In the genomic region with DNA sequence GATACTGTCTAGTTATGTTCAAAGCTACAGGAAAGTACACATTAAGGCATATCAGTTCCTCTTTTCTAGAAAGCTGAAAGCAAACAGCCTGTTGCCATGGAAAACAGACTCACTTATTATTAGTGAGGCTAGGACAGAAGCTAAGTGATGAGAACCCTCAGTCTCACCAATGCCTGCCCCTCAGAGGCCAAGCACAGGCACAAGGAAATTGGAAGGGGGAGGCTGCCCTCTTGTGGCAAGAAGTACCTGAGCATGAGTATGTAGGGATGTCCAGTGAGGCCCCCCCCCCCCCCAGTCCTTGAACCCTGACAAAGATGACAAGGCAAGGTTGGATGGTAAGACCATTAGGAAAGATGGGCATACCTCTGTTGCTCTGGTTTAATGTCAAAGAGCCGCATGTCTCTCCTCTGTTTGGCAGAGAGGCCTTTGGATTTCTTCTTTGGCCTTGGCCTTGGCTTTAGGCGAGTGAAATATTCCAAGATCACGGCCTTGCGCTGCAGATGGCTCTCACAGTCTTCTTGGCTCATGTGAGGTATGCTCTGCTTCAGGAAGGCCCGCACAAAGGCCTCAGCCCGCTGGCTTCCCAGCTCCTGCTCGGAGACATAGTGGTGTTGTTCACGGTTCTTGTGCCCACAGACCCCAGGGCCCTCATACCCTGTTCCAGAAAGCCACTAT, we compare ENCODE assay signal across 8 mouse cellular contexts. TPM values are rescaled to one million over a fixed set of nuclear protein-coding genes. Genes with fewer than 3 reads are reported as not detected.
DNase-seq lines count a peak whose midpoint lies in the region; ATAC-seq lines count a peak whose summit lies in the region.

No protein-coding gene starts in this region.

- H3K36me3 ChIP-seq in hindbrain, embryonic 14.5 days (replicated peaks; ENCODE audit: control insufficient read depth, insufficient read depth), result peaks cover 55% of the 10 kb centered on the region
- H3K36me3 ChIP-seq in hindbrain, embryonic 12.5 days, result peaks cover 64% of the 10 kb centered on the region
- H3K36me3 ChIP-seq in intestine, embryonic 16.5 days (ENCODE audit: control insufficient read depth, insufficient read depth, low read length), result peaks cover 9% of the 10 kb centered on the region

- H3K4me3 ChIP-seq in hindbrain, embryonic 14.5 days (replicated peaks; ENCODE audit: low read length), result no peak overlapping the region
- no peak overlapping the region for H3K4me3 ChIP-seq in hindbrain, embryonic 12.5 days
- no peak overlapping the region for H3K4me3 ChIP-seq in intestine, embryonic 16.5 days (ENCODE audit: low read length)

- no peak overlapping the region for H3K4me2 ChIP-seq in hindbrain, embryonic 14.5 days (replicated peaks)
- H3K4me2 ChIP-seq in hindbrain, embryonic 12.5 days (replicated peaks), result no peak overlapping the region
- H3K4me2 ChIP-seq in intestine, embryonic 16.5 days (ENCODE audit: low read depth, low read length), result no peak overlapping the region

- H3K27ac ChIP-seq in hindbrain, embryonic 14.5 days, result no peak overlapping the region
- H3K27ac ChIP-seq in hindbrain, embryonic 12.5 days, result no peak overlapping the region
- no peak overlapping the region for H3K27ac ChIP-seq in intestine, embryonic 16.5 days (ENCODE audit: low read length)

- H3K9me3 ChIP-seq in hindbrain, embryonic 14.5 days (ENCODE audit: control insufficient read depth, low read length), result no peaks in the 10 kb centered on the region
- no peaks in the 10 kb centered on the region for H3K9me3 ChIP-seq in hindbrain, embryonic 12.5 days (replicated peaks)
- no peaks in the 10 kb centered on the region for H3K9me3 ChIP-seq in intestine, embryonic 16.5 days (ENCODE audit: control insufficient read depth, low read length)

- no peak overlapping the region for H3K9ac ChIP-seq in hindbrain, embryonic 14.5 days
- H3K9ac ChIP-seq in hindbrain, embryonic 12.5 days, result no peak overlapping the region
- H3K9ac ChIP-seq in intestine, embryonic 16.5 days (ENCODE audit: low read depth, low read length), result no peak overlapping the region

- WGBS in hindbrain, embryonic 14.5 days, result 96% methylated on average over 8 of the region's 8 CpGs
- WGBS in hindbrain, embryonic 12.5 days, result 93% methylated on average over 8 of the region's 8 CpGs
- 84% methylated on average over 8 of the region's 8 CpGs for WGBS in intestine, embryonic 16.5 days

- no peaks in the 10 kb centered on the region for H3K27me3 ChIP-seq in hindbrain, embryonic 14.5 days (ENCODE audit: control insufficient read depth, insufficient read depth, low read length)
- H3K27me3 ChIP-seq in hindbrain, embryonic 12.5 days, result no peaks in the 10 kb centered on the region
- H3K27me3 ChIP-seq in intestine, embryonic 16.5 days (replicated peaks; ENCODE audit: control insufficient read depth, insufficient read depth, low read length), result no peaks in the 10 kb centered on the region

- peak; percentile 44 for DNase-seq in hindbrain, embryonic 14.5 days (ENCODE audit: low spot score)
- peak; percentile 53 for DNase-seq in A20 (ENCODE audit: low read depth, low spot score)
- DNase-seq in adrenal gland, adult (ENCODE audit: inconsistent age in 2 of 2, low spot score in 1 of 2), result peak; percentile 76 to 92
- DNase-seq in embryo, embryonic 10 days (ENCODE audit: low spot score), result peak; percentile 75
- peak; percentile 36 to 44 for DNase-seq in lung, postnatal 4 days
- peak; percentile 18 for DNase-seq in testis, postnatal 14 days (ENCODE audit: low spot score)

- H3K4me1 ChIP-seq in hindbrain, embryonic 14.5 days (replicated peaks; ENCODE audit: control insufficient read depth, insufficient read depth, low read length), result peaks cover 16% of the 10 kb centered on the region
- peaks cover 12% of the 10 kb centered on the region for H3K4me1 ChIP-seq in hindbrain, embryonic 12.5 days
- peaks cover 10% of the 10 kb centered on the region for H3K4me1 ChIP-seq in intestine, embryonic 16.5 days (ENCODE audit: control insufficient read depth, insufficient read depth, low read length)

- no peak for ATAC-seq in hindbrain, embryonic 14.5 days (ENCODE audit: low FRiP score)
- no peak for ATAC-seq in hindbrain, embryonic 12.5 days (ENCODE audit: low FRiP score)
- ATAC-seq in intestine, embryonic 16.5 days, result 0 out of 2 replicates have a peak, but pooled peaks have one; percentile 41

RNA-seq across cellular contexts. Expression of gene Pop4, which starts 4.1 kb away (rescaled TPM):
- polyA plus RNA-seq in hindbrain, embryonic 14.5 days (2014; fragmentation: Nextera tagmentation; extraction: Ambion mirVana), result 77.8 and 81.9 TPM in 2 replicates
- 79.8 and 80.1 TPM in 2 replicates for polyA plus RNA-seq in hindbrain, embryonic 12.5 days (2016; fragmentation: Nextera tagmentation; extraction: Ambion mirVana)
- 38.4 and 43.7 TPM in 2 replicates for polyA plus RNA-seq in intestine, embryonic 16.5 days (2015; fragmentation: Nextera tagmentation; extraction: Ambion mirVana)

RNA-seq across cellular contexts. Expression of gene Plekhf1, which starts 39.3 kb away (rescaled TPM):
- 0.66 and 0.90 TPM in 2 replicates for polyA plus RNA-seq in hindbrain, embryonic 14.5 days (2014; fragmentation: Nextera tagmentation; extraction: Ambion mirVana)
- 1.8 and 2.1 TPM in 2 replicates for polyA plus RNA-seq in hindbrain, embryonic 12.5 days (2016; fragmentation: Nextera tagmentation; extraction: Ambion mirVana)
- polyA plus RNA-seq in intestine, embryonic 16.5 days (2015; fragmentation: Nextera tagmentation; extraction: Ambion mirVana), result 4.5 and 4.8 TPM in 2 replicates

Comparison
In these comparisons a context has a peak if more than half of its experiments do, and no peak if none do; other contexts are left out.
1. DNase-seq: peak in every context shown above with its lines; median percentile 84 in adrenal gland, adult; 75 in embryo, embryonic 10 days; 53 in A20; 44 in hindbrain, embryonic 14.5 days; 40 in lung, postnatal 4 days; 18 in testis, postnatal 14 days.